Mouse (Mus musculus) urinary bladder, postnatal 10 days (tissue): Measurements from ENCODE around the gene Spred2.

ENCODE experiments used
- DNase-seq: peaks from one replicate; pipeline ENCODE4 v3.0.0; 2022; ENCODE audit warnings: low spot score

Spred2 gene

GRCm38 (mm10) chr11:19984029-19984428, 59.9 kb downstream of the Spred2 start:
- DNase-seq: no peak

GRCm38 (mm10) chr11:19985283-19985854, 61.2 kb downstream of the Spred2 start:
- DNase-seq: no peak

GRCm38 (mm10) chr11:19986443-19986861, 62.3 kb downstream of the Spred2 start:
- DNase-seq: no peak

- DNase-seq: no peak
Observed at GRCm38 (mm10) chr11:19986871-19987755, 62.9 kb downstream of the Spred2 start.

GRCm38 (mm10) chr11:19987756-19988091, 63.5 kb downstream of the Spred2 start:
- DNase-seq: no peak

- DNase-seq: no peak
Observed at GRCm38 (mm10) chr11:19988224-19988623, 64.0 kb downstream of the Spred2 start.

- no peak for DNase-seq
Observed at GRCm38 (mm10) chr11:19988631-19989030, 64.5 kb downstream of the Spred2 start.

GRCm38 (mm10) chr11:19989141-19989910, 65.2 kb downstream of the Spred2 start:
- no peak for DNase-seq

GRCm38 (mm10) chr11:19990731-19991130, 66.6 kb downstream of the Spred2 start:
- DNase-seq: no peak

- no peak for DNase-seq
Observed at GRCm38 (mm10) chr11:19991303-19991976, 67.3 kb downstream of the Spred2 start.

GRCm38 (mm10) chr11:19992341-19993281, 68.4 kb downstream of the Spred2 start:
- DNase-seq: no peak

GRCm38 (mm10) chr11:19993753-19994152, 69.6 kb downstream of the Spred2 start:
- DNase-seq: no peak

- no peak for DNase-seq
Observed at GRCm38 (mm10) chr11:19994262-19994790, 70.2 kb downstream of the Spred2 start.

GRCm38 (mm10) chr11:19997940-19998339, 73.8 kb downstream of the Spred2 start:
- no peak for DNase-seq

- no peak for DNase-seq
Observed at GRCm38 (mm10) chr11:20002883-20003282, 78.7 kb downstream of the Spred2 start.

- no peak for DNase-seq
Observed at GRCm38 (mm10) chr11:20007701-20008100, 83.5 kb downstream of the Spred2 start.

- DNase-seq: no peak
Observed at GRCm38 (mm10) chr11:20011210-20011978, 87.2 kb downstream of the Spred2 start.

- no peak for DNase-seq
Observed at GRCm38 (mm10) chr11:20013366-20013765, 89.2 kb downstream of the Spred2 start.

- no peak for DNase-seq
Observed at GRCm38 (mm10) chr11:20017937-20018336, 93.8 kb downstream of the Spred2 start.

- DNase-seq: no peak
Observed at GRCm38 (mm10) chr11:20018905-20019304, 94.7 kb downstream of the Spred2 start.
